Mouse (Mus musculus) forebrain, embryonic 12.5 days (tissue): ENCODE measurements at regions not wholly inside any gene's neighbourhood (a gene's known extent, or its start where the extent isn't known, plus 50 kb on each side); places are given as distances from the start of the nearest gene placed in this dataset.

Source experiments
- ATAC-seq: fragments of 200-750 bp; cut with Nextera tagmentation; 2 replicates; pipeline ENCODE4 v1.8.0; 2017; ENCODE audit warnings: moderate TSS enrichment; ENCODE audit not compliant: low FRiP score
- H3K27ac ChIP-seq: fragments of 300-500 bp; sonication (generic); 2 replicates; pipeline ENCODE4 v1.5.1; 2016; ENCODE audit warnings: mild to moderate bottlenecking
- H3K27me3 ChIP-seq: fragments of 300-500 bp; sonication (generic); 2 replicates; pipeline ENCODE4 v1.6.1; 2016; ENCODE audit warnings: mild to moderate bottlenecking
- H3K36me3 ChIP-seq: fragments of 300-500 bp; sonication (generic); replicated peaks from 2 replicates; pipeline ENCODE4 v1.6.1; 2016; ENCODE audit warnings: mild to moderate bottlenecking
- H3K4me1 ChIP-seq: fragments of 300-500 bp; sonication (generic); 2 replicates; pipeline ENCODE4 v1.6.1; 2016
- H3K4me2 ChIP-seq: fragments of 300-500 bp; sonication (generic); 2 replicates; pipeline ENCODE4 v1.6.1; 2016; ENCODE audit warnings: mild to moderate bottlenecking, moderate library complexity
- H3K4me3 ChIP-seq: fragments of 300-500 bp; sonication (generic); replicated peaks from 2 replicates; pipeline ENCODE4 v1.5.1; 2016; ENCODE audit warnings: mild to moderate bottlenecking
- H3K9ac ChIP-seq: fragments of 300-500 bp; sonication (generic); 2 replicates; pipeline ENCODE4 v1.6.1; 2016; ENCODE audit warnings: mild to moderate bottlenecking
- H3K9me3 ChIP-seq: fragments of 300-500 bp; sonication (generic); 2 replicates; pipeline ENCODE4 v1.6.1; 2016
- WGBS: fragments of 180-500 bp; shearing (Covaris S2); methylation state at CpG from one replicate; pipeline ENCODE4 v1.1.7; 2016; 5-methylcytosine and 5-hydroxymethylcytosine counted together

DNA sequence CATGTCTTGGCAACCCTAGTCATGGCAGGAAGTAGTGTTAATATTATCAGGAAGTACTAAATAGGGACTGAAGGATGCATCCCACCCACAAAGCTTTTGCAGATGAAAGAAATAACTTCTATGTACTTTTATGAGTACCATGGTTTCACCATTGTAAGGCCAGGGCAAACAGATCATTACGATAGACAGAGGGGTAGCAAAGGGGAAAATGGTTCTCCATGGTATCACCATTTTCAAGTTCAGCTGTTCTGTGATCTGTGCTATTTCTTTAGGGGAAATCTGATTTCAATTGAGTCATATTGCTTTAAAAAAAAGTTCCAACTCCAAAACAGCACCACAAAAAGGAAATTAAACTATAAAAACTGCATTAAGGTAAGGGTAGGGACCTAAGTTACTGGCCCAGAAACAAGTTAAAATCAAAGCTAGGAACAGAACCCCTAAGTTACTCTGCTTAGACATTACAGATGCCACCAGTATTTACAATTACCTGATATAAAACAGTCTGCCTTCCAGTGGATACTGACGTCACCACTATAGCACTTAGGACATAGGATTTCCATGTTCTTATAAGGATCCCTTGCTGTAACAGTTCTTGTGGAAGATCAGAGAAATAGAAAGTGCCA lies 610.4 kb downstream of the Bcl11a start:
- H3K4me3 ChIP-seq, result no peak overlapping the region
- no peak overlapping the region for H3K27ac ChIP-seq
- peaks cover 5% of the 10 kb centered on the region; the same call in 1 of the 2 replicates for H3K4me1 ChIP-seq
- 88% methylated on average over 2 of the region's 2 CpGs for WGBS
- H3K9me3 ChIP-seq, result no peaks in the 10 kb centered on the region
- 0 out of 2 replicates have a peak, but pooled peaks cover 5% of the 10 kb centered on the region for H3K27me3 ChIP-seq
- ATAC-seq, result no peak
- H3K36me3 ChIP-seq, result no peaks in the 10 kb centered on the region
- no peak overlapping the region for H3K9ac ChIP-seq
- no peak overlapping the region for H3K4me2 ChIP-seq

GRCm38 (mm10) chr11:24689807-24690333 lies 612.0 kb downstream of the Bcl11a start:
- no peak for ATAC-seq
- Histone ChIP-seq H3K9ac (no peak overlapping the region), H3K27ac (no peak overlapping the region), H3K27me3 (0 out of 2 replicates have a peak, but pooled peaks cover 5% of the 10 kb centered on the region), H3K4me2 (no peak overlapping the region), H3K4me1 (peaks cover 12% of the 10 kb centered on the region; the same call in 1 of the 2 replicates), H3K36me3 (no peaks in the 10 kb centered on the region), H3K4me3 (no peak overlapping the region), H3K9me3 (no peaks in the 10 kb centered on the region)
- WGBS, result 45% methylated on average over 7 of the region's 7 CpGs

DNA sequence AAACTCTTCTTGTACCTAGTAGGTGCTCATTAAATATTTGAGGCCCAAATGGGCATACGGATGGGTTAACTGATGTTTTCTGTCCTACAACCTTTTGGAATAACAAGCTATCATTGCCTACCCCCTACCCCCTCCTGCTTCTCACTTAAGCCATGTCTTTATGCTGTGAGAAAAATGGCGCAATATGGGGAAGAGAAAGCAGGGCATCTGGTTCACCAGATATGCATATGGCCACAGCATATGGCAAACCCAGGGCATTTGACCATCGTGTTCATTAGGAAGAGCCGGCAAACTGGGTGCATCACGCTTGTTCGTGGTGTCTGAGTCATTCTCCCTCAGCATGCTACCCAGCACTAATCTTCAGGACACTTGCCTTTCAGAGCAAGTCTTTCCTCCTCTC lies 616.1 kb downstream of the Bcl11a start:
- no peak overlapping the region for H3K9ac ChIP-seq
- H3K9me3 ChIP-seq, result no peaks in the 10 kb centered on the region
- H3K4me3 ChIP-seq, result no peak overlapping the region
- no peak overlapping the region for H3K27ac ChIP-seq
- peaks cover 16% of the 10 kb centered on the region; the same call in 1 of the 2 replicates for H3K4me1 ChIP-seq
- no peak for ATAC-seq
- H3K36me3 ChIP-seq, result no peaks in the 10 kb centered on the region
- WGBS, result 86% methylated on average over 6 of the region's 6 CpGs
- no peak overlapping the region for H3K4me2 ChIP-seq
- H3K27me3 ChIP-seq, result peaks cover 2% of the 10 kb centered on the region; the same call in 1 of the 2 replicates

- no peak overlapping the region for H3K4me3 ChIP-seq
- no peak overlapping the region for H3K9ac ChIP-seq
- no peaks in the 10 kb centered on the region for H3K36me3 ChIP-seq
- peaks cover 5% of the 10 kb centered on the region; the same call in 1 of the 2 replicates for H3K27me3 ChIP-seq
- H3K4me2 ChIP-seq, result no peak overlapping the region
- 41% methylated on average over 5 of the region's 5 CpGs for WGBS
- ATAC-seq, result no peak
- H3K4me1 ChIP-seq, result peaks cover 16% of the 10 kb centered on the region; the same call in 1 of the 2 replicates
- no peak overlapping the region for H3K27ac ChIP-seq
- H3K9me3 ChIP-seq, result no peaks in the 10 kb centered on the region
Measured at GRCm38 (mm10) chr11:24695010-24695720, 617.3 kb downstream of the Bcl11a start.

DNA sequence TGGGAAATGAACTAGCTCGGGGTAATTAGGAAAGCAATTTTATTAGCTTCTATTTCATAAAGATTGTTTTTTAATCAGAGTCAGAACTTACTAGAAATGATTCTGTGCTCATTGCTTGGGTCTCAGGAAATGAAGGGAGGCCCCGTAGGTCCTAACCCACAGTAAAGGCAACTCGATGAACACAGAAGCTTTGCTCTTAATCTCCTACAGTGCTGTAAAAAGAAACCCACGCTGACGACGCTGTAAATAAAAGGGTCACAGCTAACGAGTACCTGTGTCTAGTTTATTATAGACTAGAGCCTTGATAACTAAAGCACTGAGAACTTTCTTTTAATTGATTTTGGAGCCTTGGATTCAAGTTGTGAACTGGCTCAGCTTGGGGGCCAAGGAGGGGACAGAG lies 618.7 kb downstream of the Bcl11a start:
- no peak overlapping the region for H3K27ac ChIP-seq

GRCm38 (mm10) chr11:24708790-24709189 lies 630.9 kb downstream of the Bcl11a start:
- H3K4me1 ChIP-seq, result no peaks in the 10 kb centered on the region
- no peaks in the 10 kb centered on the region for H3K9me3 ChIP-seq
- no peaks in the 10 kb centered on the region for H3K36me3 ChIP-seq
- H3K27me3 ChIP-seq, result no peaks in the 10 kb centered on the region
- H3K4me2 ChIP-seq, result no peak overlapping the region
- H3K4me3 ChIP-seq, result no peak overlapping the region
- H3K27ac ChIP-seq, result no peak overlapping the region
- 89% methylated on average over 3 of the region's 3 CpGs for WGBS
- H3K9ac ChIP-seq, result no peak overlapping the region
- no peak for ATAC-seq

More for the DNA sequence above, 618.7 kb downstream of the Bcl11a start:
- Histone ChIP-seq H3K27me3 (peaks cover 5% of the 10 kb centered on the region; the same call in 1 of the 2 replicates), H3K4me2 (no peak overlapping the region), H3K9me3 (no peaks in the 10 kb centered on the region), H3K4me1 (peaks cover 16% of the 10 kb centered on the region; the same call in 1 of the 2 replicates), H3K4me3 (no peak overlapping the region), H3K9ac (no peak overlapping the region), H3K36me3 (no peaks in the 10 kb centered on the region)
- no peak for ATAC-seq
- 18% methylated on average over 7 of the region's 7 CpGs for WGBS

DNA sequence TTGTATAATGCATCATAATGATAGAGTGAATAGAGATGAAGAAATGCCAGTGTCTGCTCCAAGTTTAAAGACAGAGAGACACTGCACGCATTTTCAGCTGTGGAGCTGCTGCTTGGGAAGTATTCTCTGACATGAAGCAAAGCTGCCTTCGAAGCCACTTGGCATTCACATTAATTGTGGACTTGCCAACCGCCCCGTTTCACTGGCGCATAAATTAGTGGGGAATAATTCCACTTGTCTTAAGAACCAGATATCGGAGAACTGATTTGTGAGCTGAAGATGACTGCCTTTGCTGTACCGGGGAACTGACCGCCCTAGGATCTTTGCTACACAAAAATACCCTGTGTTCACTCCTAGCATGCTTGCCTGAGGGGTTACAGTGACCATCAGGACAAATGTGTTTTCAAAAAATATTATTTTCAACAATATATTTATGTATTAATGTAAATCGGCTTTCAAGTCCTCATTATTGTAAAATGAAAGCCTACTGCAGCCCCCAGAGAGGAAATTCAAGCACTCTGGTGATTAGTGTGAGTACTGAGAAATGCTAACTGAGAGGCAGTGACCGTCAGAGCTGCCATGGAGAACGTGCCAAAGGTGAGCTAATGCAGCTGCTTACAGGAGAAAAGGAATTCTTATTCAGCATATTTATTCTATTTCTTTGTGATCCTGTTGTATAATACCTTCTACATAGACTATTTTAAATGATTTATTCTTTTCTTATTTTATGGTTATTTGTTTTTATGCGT lies 638.9 kb downstream of the Bcl11a start:
- Histone ChIP-seq H3K9me3 (no peaks in the 10 kb centered on the region), H3K4me3 (no peak overlapping the region), H3K36me3 (no peaks in the 10 kb centered on the region), H3K27me3 (no peaks in the 10 kb centered on the region), H3K4me1 (peaks cover 19% of the 10 kb centered on the region), H3K9ac (no peak overlapping the region), H3K27ac (peak overlapping the region; percentile 69), H3K4me2 (no peak overlapping the region)
- 50% methylated on average over 12 of the region's 12 CpGs for WGBS
- peak; percentile 37; the same call in 1 of the 2 replicates for ATAC-seq

- no peak for ATAC-seq
- no peak overlapping the region for H3K4me3 ChIP-seq
- no peak overlapping the region for H3K9ac ChIP-seq
- no peaks in the 10 kb centered on the region for H3K27me3 ChIP-seq
- H3K4me2 ChIP-seq, result no peak overlapping the region
- H3K4me1 ChIP-seq, result peaks cover 4% of the 10 kb centered on the region; the same call in 1 of the 2 replicates
- no peaks in the 10 kb centered on the region for H3K9me3 ChIP-seq
- WGBS, result 93% methylated on average over 5 of the region's 5 CpGs
- no peak overlapping the region for H3K27ac ChIP-seq
- no peaks in the 10 kb centered on the region for H3K36me3 ChIP-seq
Measured at GRCm38 (mm10) chr11:24724259-24724937, 646.5 kb downstream of the Bcl11a start.

DNA sequence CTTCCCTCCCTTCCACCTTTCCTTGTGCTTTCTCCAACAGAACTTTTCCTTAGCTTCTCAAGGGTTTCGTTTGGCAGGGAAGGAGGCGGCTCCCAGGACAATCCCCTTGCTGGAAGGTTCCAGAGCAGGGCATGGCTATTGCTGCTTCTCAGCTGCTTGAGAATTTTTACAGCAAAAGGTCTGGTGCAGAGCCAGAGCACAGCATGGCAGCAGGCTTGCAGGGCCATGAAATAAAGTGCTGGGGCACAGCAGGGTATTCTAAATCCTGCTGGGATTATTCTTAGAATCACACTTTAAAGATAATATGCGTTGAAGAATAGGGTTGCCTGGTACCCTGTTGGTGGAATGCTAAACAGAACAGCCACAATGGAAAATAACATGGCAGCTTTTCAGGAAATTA lies 648.5 kb downstream of the Bcl11a start:
- ATAC-seq, result no peak
- H3K36me3 ChIP-seq, result no peaks in the 10 kb centered on the region
- H3K27me3 ChIP-seq, result no peaks in the 10 kb centered on the region
- H3K27ac ChIP-seq, result 0 out of 2 replicates have a peak overlapping the region, but pooled peaks have one; percentile 2
- H3K9me3 ChIP-seq, result no peaks in the 10 kb centered on the region
- no peak overlapping the region for H3K4me3 ChIP-seq
- no peak overlapping the region for H3K9ac ChIP-seq
- H3K4me2 ChIP-seq, result no peak overlapping the region
- H3K4me1 ChIP-seq, result peaks cover 6% of the 10 kb centered on the region; the same call in 1 of the 2 replicates
- WGBS, result 22% methylated on average over 3 of the region's 3 CpGs

- no peak for ATAC-seq
Measured at GRCm38 (mm10) chr11:24727404-24727803, 649.5 kb downstream of the Bcl11a start.

DNA sequence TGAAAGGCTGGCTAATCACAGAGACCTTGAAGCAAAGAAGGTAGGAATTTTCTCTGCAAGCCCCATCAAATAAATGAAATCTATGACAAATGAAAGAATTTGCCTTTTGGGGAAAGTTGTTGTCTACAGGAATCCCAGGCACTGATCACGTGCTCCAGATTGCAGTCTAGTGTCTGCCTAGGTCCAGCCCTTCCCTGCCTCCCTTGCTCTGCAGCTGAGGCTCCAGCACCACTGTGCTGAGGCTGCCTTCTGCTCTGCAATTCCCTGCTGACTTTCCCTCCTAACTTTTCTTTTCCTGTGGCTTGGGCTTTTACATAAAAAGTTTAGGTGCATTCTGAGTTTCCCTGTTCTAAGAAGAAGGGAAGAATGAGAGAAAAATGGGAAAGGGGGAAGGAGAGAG lies 653.6 kb downstream of the Bcl11a start:
- 17% methylated on average over 1 of the region's 1 CpGs for WGBS
- H3K27me3 ChIP-seq, result no peaks in the 10 kb centered on the region
- H3K4me3 ChIP-seq, result no peak overlapping the region
- no peak overlapping the region for H3K4me2 ChIP-seq
- 0 out of 2 replicates have a peak, but pooled peaks cover 4% of the 10 kb centered on the region for H3K4me1 ChIP-seq
- no peaks in the 10 kb centered on the region for H3K36me3 ChIP-seq
- no peaks in the 10 kb centered on the region for H3K9me3 ChIP-seq
- H3K9ac ChIP-seq, result no peak overlapping the region
- no peak for ATAC-seq
- no peak overlapping the region for H3K27ac ChIP-seq

More at GRCm38 (mm10) chr11:24727404-24727803, 649.5 kb downstream of the Bcl11a start:
- H3K4me1 ChIP-seq, result peaks cover 7% of the 10 kb centered on the region; the same call in 1 of the 2 replicates
- H3K9me3 ChIP-seq, result no peaks in the 10 kb centered on the region
- H3K4me2 ChIP-seq, result no peak overlapping the region
- no peak overlapping the region for H3K27ac ChIP-seq
- no peaks in the 10 kb centered on the region for H3K27me3 ChIP-seq
- H3K36me3 ChIP-seq, result no peaks in the 10 kb centered on the region
- H3K4me3 ChIP-seq, result no peak overlapping the region
- 18% methylated on average over 1 of the region's 1 CpGs for WGBS
- no peak overlapping the region for H3K9ac ChIP-seq
